Mouse (Mus musculus) c-Kit-negative CD71-positive TER-119-positive erythroid progenitor cells, embryonic 14.5 days (primary cell): Measurements from ENCODE around the gene Pogk.

Experiments used
- DNase-seq: peaks from one replicate; pipeline ENCODE4 v3.0.0-alpha.2; 2013; ENCODE audit warnings: low read depth, low spot score

The Pogk gene

DNA sequence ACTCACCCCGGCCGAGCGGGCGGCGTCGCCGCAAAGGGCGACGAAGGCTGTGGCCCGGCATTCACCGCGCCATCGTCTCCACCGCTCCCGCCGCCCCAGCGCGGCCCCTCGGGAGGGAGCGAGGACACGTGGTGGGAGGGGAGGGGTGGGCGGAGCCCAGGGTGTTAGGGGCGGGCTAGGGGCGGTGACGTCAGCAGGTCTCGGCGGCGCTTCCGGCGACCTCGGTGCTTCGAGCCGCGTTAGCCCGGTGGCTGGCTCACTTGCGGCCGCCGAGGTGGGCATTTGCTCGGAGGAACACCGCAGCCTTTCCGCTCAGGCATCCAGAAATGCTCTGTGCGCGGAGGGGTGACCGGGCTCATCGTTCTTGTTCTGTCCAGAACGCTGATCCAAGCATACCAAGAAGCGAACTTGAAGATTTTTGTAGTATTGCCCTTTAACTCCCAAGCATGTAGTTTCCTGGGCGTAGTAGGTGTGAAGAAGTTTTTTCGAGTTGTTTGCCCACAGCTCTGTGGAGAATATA, at the start of gene Pogk:
Gene Pogk, minus strand, starts transcription at position 163 of the 520 bp plus-strand sequence.
- DNase-seq: peak; percentile 21

DNA sequence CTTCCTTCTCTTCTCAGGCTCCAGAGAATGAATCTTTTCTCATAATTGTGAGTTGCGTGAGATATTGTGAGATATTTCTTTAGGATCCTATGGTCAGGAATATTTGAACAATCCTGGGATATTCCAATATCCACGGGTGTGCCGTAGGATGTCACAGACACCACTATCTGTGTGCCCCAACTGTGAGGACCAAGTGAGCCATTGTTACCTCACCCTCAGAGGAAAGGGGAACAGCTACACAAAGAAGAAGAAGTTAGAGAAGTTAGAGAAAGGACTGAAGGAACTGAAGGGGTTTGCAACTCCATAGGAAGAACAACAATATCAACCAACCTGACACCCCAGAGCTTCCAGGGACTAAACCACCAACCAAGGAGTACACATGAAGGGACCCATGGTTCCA, 32.3 kb upstream of the Pogk start:
- no peak for DNase-seq

- no peak for DNase-seq
Observed at GRCm38 (mm10) chr1:166439426-166439825, 29.8 kb upstream of the Pogk start.

GRCm38 (mm10) chr1:166429809-166430431, 20.3 kb upstream of the Pogk start:
- DNase-seq: no peak

GRCm38 (mm10) chr1:166429053-166429452, 19.4 kb upstream of the Pogk start:
- DNase-seq: no peak

DNA sequence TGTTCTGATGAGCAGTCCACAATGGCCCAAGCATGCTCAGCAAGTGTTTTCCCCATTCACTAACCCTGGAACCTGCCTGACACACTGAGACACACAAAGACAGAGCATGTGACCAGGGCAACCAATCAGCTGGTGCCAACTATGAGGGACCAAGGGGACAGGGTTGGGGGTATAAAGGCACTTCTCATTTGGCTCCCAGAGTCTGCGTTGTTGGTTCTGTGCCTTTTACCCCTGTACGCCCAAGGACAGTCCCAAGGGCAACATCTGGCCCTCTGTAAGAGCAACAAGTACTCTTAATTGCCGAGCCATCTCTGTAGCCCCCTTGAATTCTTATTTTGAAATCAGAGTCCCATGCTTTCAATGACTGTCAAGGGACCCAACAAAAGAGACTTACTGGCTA, 2.6 kb upstream of the Pogk start:
- no peak for DNase-seq

GRCm38 (mm10) chr1:166411541-166411940, 1.9 kb upstream of the Pogk start:
- no peak for DNase-seq

DNA sequence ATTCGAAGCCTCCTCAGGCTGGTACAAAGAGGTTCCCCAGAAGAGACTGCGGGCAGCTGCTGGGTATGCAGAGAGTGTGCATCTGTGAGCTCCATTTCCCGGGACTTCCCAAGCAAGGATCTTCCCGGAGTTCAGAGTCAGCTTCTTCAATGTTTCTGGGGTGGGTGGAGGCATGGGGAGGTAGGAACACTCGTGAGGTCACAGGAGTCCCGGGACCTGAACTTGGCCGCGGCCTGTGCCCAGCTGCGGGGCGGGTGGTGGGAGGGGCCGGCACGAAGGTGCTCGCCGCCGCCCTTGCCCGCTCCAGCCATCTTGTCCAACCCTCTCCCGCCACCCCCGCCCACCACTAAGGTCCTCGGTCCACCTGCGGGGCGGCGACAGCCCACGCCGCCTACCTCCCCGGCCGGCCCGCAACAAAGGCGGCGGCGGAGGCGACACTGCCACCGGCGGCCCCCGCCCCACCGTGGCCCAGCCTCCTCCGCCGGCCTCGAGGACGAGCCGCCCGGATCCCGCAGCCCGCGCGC, 424 bp downstream of the Pogk start:
- no peak for DNase-seq

DNA sequence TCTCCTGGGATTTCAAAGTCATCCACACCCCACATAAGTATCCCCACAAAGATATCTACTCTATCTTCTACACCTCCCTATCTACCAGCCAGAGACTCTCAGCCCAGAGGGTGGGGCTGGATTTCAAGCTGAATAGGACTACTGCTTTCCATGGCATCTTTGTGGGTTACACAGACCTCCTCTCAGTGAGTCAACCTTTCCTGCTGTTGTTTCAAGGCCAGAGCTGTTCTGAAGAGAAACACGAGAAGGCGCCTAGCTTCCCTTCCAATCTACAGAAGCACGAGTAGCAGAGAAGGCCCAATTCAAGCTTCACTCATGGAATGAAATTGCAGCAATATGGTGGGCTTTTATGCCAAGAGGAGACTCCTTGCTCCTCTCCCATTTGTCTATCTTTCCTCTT, 5.8 kb downstream of the Pogk start:
- no peak for DNase-seq

DNA sequence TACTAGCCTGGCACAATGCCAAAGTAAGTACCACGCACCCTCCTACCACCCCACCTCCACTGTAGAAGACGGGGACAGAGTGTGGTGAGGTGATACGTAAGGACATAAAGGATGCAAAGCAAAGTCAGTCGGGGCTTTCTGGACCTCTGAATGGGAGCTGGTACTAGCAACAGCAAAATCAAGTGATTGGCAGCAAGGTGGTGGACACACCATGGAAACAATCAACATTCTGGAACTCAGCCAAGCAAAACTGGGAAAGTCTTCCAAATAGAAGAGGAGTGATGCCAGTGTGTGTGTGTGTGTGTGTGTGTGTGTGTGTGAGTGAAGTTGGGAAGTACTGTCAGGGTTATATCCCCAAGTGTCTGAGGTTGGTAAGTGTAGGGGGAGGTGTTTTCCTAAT, 7.7 kb downstream of the Pogk start:
- DNase-seq: no peak

GRCm38 (mm10) chr1:166401455-166401854, 8.2 kb downstream of the Pogk start:
- no peak for DNase-seq

- DNase-seq: no peak
Observed at GRCm38 (mm10) chr1:166396381-166396780, 13.3 kb downstream of the Pogk start.

- DNase-seq: no peak
Observed at GRCm38 (mm10) chr1:166395661-166396060, 14.0 kb downstream of the Pogk start.

DNA sequence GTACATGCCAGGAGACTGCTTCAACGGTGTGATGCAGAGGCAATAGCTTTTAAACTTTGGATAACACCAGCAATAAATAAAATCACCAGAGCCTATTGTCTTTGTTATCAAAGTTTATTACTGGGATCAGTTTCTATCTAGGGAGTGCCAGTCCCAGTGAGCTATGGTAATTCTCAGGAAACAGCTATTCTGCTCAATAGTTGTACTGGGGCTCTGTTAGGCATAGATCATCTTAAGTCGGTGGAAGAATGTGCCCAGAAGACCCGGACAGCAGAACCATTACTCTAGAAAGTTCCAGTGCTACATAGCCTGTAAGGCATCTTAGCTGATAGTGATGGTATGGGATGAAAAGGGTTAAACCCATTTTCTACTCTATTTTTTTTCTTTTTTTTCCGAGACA, 14.9 kb downstream of the Pogk start:
- no peak for DNase-seq

GRCm38 (mm10) chr1:166391671-166392070, 18.0 kb downstream of the Pogk start:
- no peak for DNase-seq

DNA sequence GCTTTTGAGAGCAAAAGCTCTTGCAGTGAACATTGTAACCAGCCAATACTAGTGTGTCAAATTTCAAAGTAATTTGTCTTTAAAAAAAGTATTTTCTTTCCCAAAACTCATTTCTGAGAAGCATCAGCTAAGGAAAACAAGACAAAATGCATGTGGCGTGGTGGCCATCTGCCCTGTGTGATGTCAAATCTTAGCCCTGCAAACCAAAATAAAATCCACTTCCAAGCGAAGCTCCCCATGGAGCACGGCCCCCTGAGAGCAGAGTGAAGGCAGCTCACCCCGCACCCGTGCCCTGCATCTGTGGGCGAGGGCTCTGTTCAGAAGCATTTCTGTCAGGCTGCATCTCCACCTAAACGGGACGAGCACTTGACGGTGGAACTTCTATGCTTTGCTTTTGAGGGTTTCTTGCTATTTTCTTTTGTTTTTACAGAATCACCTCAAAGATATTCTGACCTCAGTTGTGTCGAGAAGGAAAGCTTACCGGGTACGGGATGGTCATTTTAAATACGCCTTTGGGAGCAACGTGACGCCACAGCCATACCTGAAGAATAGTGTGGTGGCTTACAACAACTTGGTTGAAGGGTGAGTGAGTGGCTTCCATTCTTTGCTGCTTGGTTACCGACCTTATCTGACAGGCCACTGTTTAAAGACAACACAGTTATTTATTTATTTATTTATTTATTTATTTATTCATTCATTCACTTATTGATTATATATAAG, 20.1 kb downstream of the Pogk start:
- DNase-seq: no peak

- DNase-seq: no peak
Observed at GRCm38 (mm10) chr1:166388511-166388910, 21.2 kb downstream of the Pogk start.

GRCm38 (mm10) chr1:166385431-166385830, 24.2 kb downstream of the Pogk start:
- DNase-seq: no peak

GRCm38 (mm10) chr1:166384614-166385013, 25.0 kb downstream of the Pogk start:
- DNase-seq: no peak

DNA sequence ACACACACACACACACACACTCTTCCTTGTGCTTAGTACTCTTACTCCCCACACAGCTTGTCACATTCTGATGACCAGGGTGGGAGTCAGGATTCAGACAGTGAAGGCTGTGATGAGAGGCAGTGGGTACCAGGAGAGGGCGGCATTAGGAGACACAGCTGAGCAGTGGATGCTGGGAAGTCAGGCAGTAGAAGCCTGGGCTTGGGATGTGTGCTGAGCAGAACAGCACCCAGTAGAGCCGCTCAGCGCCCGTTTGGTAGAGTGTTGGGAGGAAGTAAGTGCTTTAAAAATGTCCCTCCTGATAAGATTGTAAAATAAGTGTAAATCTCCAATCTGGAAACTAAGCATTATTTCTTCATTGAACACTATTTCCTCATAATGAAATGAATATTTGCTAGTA, 27.0 kb downstream of the Pogk start:
- no peak for DNase-seq

GRCm38 (mm10) chr1:166381821-166382220, 27.8 kb downstream of the Pogk start:
- DNase-seq: no peak

DNA sequence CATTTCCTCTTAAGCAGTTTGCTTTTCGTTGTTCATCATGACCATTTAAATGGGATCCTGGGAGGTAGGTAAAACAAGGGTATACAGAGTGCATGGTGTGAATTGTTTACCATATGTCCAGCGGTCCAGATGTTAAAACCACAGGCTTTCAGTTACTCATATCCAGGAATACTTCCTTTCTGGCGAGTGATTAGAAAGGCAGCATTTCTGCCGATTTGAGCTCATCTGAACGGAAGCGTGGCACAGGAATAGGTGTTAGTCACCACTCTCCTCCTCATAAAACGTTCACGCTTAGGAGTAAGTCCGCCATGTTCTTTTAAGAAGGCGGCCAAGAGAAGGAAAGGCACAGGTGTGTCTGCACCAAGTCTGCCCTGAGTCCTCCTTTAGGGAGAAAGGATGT, 28.3 kb downstream of the Pogk start:
- no peak for DNase-seq

DNA sequence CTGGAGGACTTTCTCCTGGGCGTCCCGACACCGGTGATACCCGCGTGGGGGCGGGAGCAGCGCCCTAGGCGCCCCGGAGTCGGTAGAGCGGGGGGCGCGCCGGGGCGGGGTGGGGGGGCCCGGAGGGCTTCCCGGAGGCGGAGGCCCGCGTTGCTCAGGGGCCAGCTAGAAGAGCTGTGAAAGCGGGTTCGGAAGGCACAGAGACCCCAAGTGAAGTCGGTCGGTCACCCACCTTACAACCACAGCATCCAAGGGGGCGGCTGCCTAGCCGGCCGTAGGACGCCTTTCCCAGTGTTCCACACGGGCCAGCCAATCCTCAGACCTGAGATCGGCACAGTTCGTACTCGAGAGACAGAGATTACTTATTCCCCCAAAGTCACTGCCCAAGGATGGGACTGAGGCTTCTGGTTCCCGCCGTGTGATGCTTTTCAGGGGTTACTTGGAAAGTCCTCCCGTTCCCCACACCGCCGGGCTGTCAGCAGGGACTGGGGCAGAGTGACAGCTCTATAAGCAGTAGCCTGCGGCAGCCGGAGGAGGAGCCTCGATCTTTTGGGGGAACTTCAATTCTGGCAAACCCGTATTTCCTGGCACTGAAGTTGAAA, 29.9 kb downstream of the Pogk start:
- DNase-seq: peak; percentile 44
